Mouse (Mus musculus) brain, adult 2 months (tissue): ENCODE measurements around the gene Zfp652.
"Not testable (repeated sequence)": the region's sequence is repeated elsewhere in the genome, so short reads cannot be mapped to it uniquely, and the experiment has no call there.

ENCODE experiments used
- DNase-seq: peaks from one replicate; pipeline ENCODE4 v3.0.0; 2011; ENCODE audit warnings: low read depth, low spot score

Zfp652 gene

GRCm38 (mm10) chr11:95712563-95713224 is at the start of gene Zfp652:
Zfp652 (plus strand) TSS chr11:95712673.
- peak; percentile 95 for DNase-seq

GRCm38 (mm10) chr11:95666529-95667149 is 45.8 kb upstream of the Zfp652 start, which contains the start of gene Phb:
Phb (plus strand) TSS chr11:95666957.
- peak; percentile 100 for DNase-seq

- no peak for DNase-seq
Observed at GRCm38 (mm10) chr11:95667177-95667576, 45.3 kb upstream of the Zfp652 start.

- not testable (repeated sequence) for DNase-seq
Observed at GRCm38 (mm10) chr11:95668086-95668485, 44.4 kb upstream of the Zfp652 start.

GRCm38 (mm10) chr11:95675498-95675897 is 37.0 kb upstream of the Zfp652 start:
- DNase-seq: no peak

- peak; percentile 60 for DNase-seq
Observed at GRCm38 (mm10) chr11:95676307-95676706, 36.2 kb upstream of the Zfp652 start.

- no peak for DNase-seq
Observed at GRCm38 (mm10) chr11:95677925-95678701, 34.4 kb upstream of the Zfp652 start.

GRCm38 (mm10) chr11:95681995-95682601 is 30.4 kb upstream of the Zfp652 start:
- peak; percentile 16 for DNase-seq

- DNase-seq: no peak
Observed at GRCm38 (mm10) chr11:95682946-95683345, 29.5 kb upstream of the Zfp652 start.

- DNase-seq: peak; percentile 84
Observed at GRCm38 (mm10) chr11:95686031-95686430, 26.4 kb upstream of the Zfp652 start.

- peak; percentile 38 for DNase-seq
Observed at GRCm38 (mm10) chr11:95687084-95687656, 25.3 kb upstream of the Zfp652 start.

GRCm38 (mm10) chr11:95688515-95688914 is 24.0 kb upstream of the Zfp652 start:
- peak; percentile 28 for DNase-seq

GRCm38 (mm10) chr11:95688981-95689380 is 23.5 kb upstream of the Zfp652 start:
- peak; percentile 37 for DNase-seq

- no peak for DNase-seq
Observed at GRCm38 (mm10) chr11:95689544-95689943, 22.9 kb upstream of the Zfp652 start.

- DNase-seq: no peak
Observed at GRCm38 (mm10) chr11:95698541-95698940, 13.9 kb upstream of the Zfp652 start.

- no peak for DNase-seq
Observed at GRCm38 (mm10) chr11:95700778-95701739, 11.4 kb upstream of the Zfp652 start.

GRCm38 (mm10) chr11:95704032-95704969 is 8.2 kb upstream of the Zfp652 start:
- no peak for DNase-seq

GRCm38 (mm10) chr11:95704970-95705330 is 7.5 kb upstream of the Zfp652 start:
- peak; percentile 49 for DNase-seq

- no peak for DNase-seq
Observed at GRCm38 (mm10) chr11:95709534-95710040, 2.9 kb upstream of the Zfp652 start.
